Mouse (Mus musculus) ovary, postnatal 10 days (tissue): ENCODE results near the gene 1700024P04Rik.

ENCODE experiments used
- DNase-seq: peaks from one replicate; pipeline ENCODE4 v3.0.0; 2022; ENCODE audit warnings: low spot score

Gene 1700024P04Rik

GRCm38 (mm10) chr13:98963612-98964011 is 20.8 kb downstream of the 1700024P04Rik start:
- no peak for DNase-seq

GRCm38 (mm10) chr13:98958177-98958576 is 26.2 kb downstream of the 1700024P04Rik start:
- DNase-seq = no peak

- DNase-seq = no peak
These were observed 28.2 kb downstream of the 1700024P04Rik start for GRCm38 (mm10) chr13:98956209-98956608.

- DNase-seq = no peak
These were observed 28.7 kb downstream of the 1700024P04Rik start for GRCm38 (mm10) chr13:98955676-98956075.

- no peak for DNase-seq
These were observed 29.1 kb downstream of the 1700024P04Rik start for GRCm38 (mm10) chr13:98955226-98955625.

- no peak for DNase-seq
These were observed 30.5 kb downstream of the 1700024P04Rik start for GRCm38 (mm10) chr13:98953830-98954229.

GRCm38 (mm10) chr13:98951951-98952350 is 32.4 kb downstream of the 1700024P04Rik start:
- no peak for DNase-seq

- no peak for DNase-seq
These were observed 36.2 kb downstream of the 1700024P04Rik start for GRCm38 (mm10) chr13:98948146-98948545.

- DNase-seq = no peak
These were observed 37.9 kb downstream of the 1700024P04Rik start for GRCm38 (mm10) chr13:98946434-98946833.

GRCm38 (mm10) chr13:98945908-98946307 is 38.5 kb downstream of the 1700024P04Rik start:
- no peak for DNase-seq

GRCm38 (mm10) chr13:98945381-98945780 is 39.0 kb downstream of the 1700024P04Rik start:
- DNase-seq = no peak

- no peak for DNase-seq
These were observed 39.7 kb downstream of the 1700024P04Rik start for GRCm38 (mm10) chr13:98944620-98945081.

- DNase-seq = no peak
These were observed 42.0 kb downstream of the 1700024P04Rik start for GRCm38 (mm10) chr13:98942360-98942759.

- no peak for DNase-seq
These were observed 42.5 kb downstream of the 1700024P04Rik start for GRCm38 (mm10) chr13:98941829-98942343.

GRCm38 (mm10) chr13:98937108-98937507 is 47.3 kb downstream of the 1700024P04Rik start:
- no peak for DNase-seq
